8 mouse cellular contexts compared by ENCODE assay signal in the genomic region with DNA sequence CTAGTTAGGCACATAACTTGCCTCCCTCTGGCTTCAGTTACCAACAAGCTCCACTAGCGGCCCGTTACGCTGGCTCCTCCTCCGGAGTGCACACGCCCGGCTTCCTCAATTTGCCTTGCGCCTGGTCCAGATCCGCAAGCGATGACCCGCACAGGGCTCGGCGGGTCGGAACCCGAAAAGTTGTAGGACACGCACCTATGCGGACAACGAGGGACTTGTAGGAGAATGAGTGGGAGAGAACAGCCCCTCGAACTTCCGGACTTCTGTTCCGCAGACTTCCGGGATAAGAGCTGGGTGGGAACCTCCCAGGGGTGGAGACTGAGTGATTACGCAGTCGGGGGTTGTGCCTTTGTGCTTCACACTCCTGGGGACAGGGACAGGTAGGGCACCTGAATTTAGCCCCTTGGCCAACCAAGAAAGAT. TPM values are rescaled to one million over a fixed set of nuclear protein-coding genes. Genes with fewer than 3 reads are reported as not detected.
DNase-seq lines count a peak whose midpoint lies in the region; ATAC-seq and TF ChIP-seq lines count a peak whose summit lies in the region.

A gene (minus strand): TSS at position 305 of the 422 bp plus-strand sequence.

- no peaks in the 10 kb centered on the region; the same call in 1 of the 2 replicates for H3K4me1 ChIP-seq in embryonic facial prominence, embryonic 11.5 days (ENCODE audit: control insufficient read depth, insufficient read depth, low read length)
- H3K4me1 ChIP-seq in limb, embryonic 10.5 days, result peaks cover 21% of the 10 kb centered on the region
- peaks cover 17% of the 10 kb centered on the region for H3K4me1 ChIP-seq in midbrain, embryonic 12.5 days
- H3K4me1 ChIP-seq in small intestine, adult 2 months (ENCODE audit: control insufficient read depth, insufficient read depth, insufficient read length, low read length), result peaks cover 10% of the 10 kb centered on the region; the same call in 1 of the 2 replicates

- peak within 1 kb of the TSS; percentile 68 for H3K9ac ChIP-seq in embryonic facial prominence, embryonic 11.5 days (replicated peaks; ENCODE audit: low read length)
- H3K9ac ChIP-seq in midbrain, embryonic 12.5 days (replicated peaks), result peak within 1 kb of the TSS; percentile 76

- no peaks in the 10 kb centered on the region for H3K27me3 ChIP-seq in embryonic facial prominence, embryonic 11.5 days (ENCODE audit: control insufficient read depth, insufficient read depth, low read length)
- H3K27me3 ChIP-seq in limb, embryonic 10.5 days (ENCODE audit: low read depth, poor library complexity, severe bottlenecking), result no peaks in the 10 kb centered on the region
- no peaks in the 10 kb centered on the region for H3K27me3 ChIP-seq in midbrain, embryonic 12.5 days
- H3K27me3 ChIP-seq in small intestine, adult 2 months (ENCODE audit: control insufficient read depth, insufficient read depth, low read length), result no peaks in the 10 kb centered on the region

- peak; percentile 35; the same call in 1 of the 2 replicates for TF ChIP-seq CTCF in small intestine, adult 2 months (IDR thresholded peaks at IDR 0.05; ENCODE audit: extremely low read depth, insufficient read length, insufficient replicate concordance, low read depth, low read length)

- under 1% methylated on average over 23 of the region's 23 CpGs for WGBS in embryonic facial prominence, embryonic 11.5 days
- under 1% methylated on average over 23 of the region's 23 CpGs for WGBS in limb, embryonic 10.5 days
- WGBS in midbrain, embryonic 12.5 days, result under 1% methylated on average over 23 of the region's 23 CpGs
- WGBS in small intestine, adult 2 months, result under 1% methylated on average over 23 of the region's 23 CpGs

- H3K9me3 ChIP-seq in embryonic facial prominence, embryonic 11.5 days (replicated peaks; ENCODE audit: control insufficient read depth, low read length), result no peaks in the 10 kb centered on the region
- H3K9me3 ChIP-seq in limb, embryonic 10.5 days (replicated peaks), result no peaks in the 10 kb centered on the region
- no peaks in the 10 kb centered on the region for H3K9me3 ChIP-seq in midbrain, embryonic 12.5 days

- no peak within 1 kb of the TSS for H3K27ac ChIP-seq in embryonic facial prominence, embryonic 11.5 days (replicated peaks; ENCODE audit: low read depth, low read length)
- H3K27ac ChIP-seq in limb, embryonic 10.5 days, result peak within 1 kb of the TSS; percentile 88
- H3K27ac ChIP-seq in midbrain, embryonic 12.5 days (replicated peaks), result 0 out of 2 replicates have a peak within 1 kb of the TSS, but pooled peaks have one; percentile 46
- peak within 1 kb of the TSS; percentile 92 for H3K27ac ChIP-seq in small intestine, adult 2 months (ENCODE audit: insufficient read depth, low read depth, low read length)

- H3K36me3 ChIP-seq in embryonic facial prominence, embryonic 11.5 days (replicated peaks; ENCODE audit: control insufficient read depth, insufficient read depth, low read depth, low read length), result no peaks in the 10 kb centered on the region; the same call in 1 of the 2 replicates
- H3K36me3 ChIP-seq in limb, embryonic 10.5 days, result peaks cover 34% of the 10 kb centered on the region
- peaks cover 28% of the 10 kb centered on the region for H3K36me3 ChIP-seq in midbrain, embryonic 12.5 days
- H3K36me3 ChIP-seq in small intestine, adult 2 months (ENCODE audit: control insufficient read depth, insufficient read depth, low read length), result peaks cover 27% of the 10 kb centered on the region

- H3K4me2 ChIP-seq in embryonic facial prominence, embryonic 11.5 days (ENCODE audit: low read depth, low read length), result peak within 1 kb of the TSS; percentile 64
- H3K4me2 ChIP-seq in midbrain, embryonic 12.5 days (replicated peaks), result peak within 1 kb of the TSS; percentile 80

- peak; percentile 22; the same call in 1 of the 2 replicates for TF ChIP-seq POLR2A in small intestine, adult 2 months (IDR thresholded peaks at IDR 0.05; ENCODE audit: low read depth, low read length)

- ATAC-seq in embryonic facial prominence, embryonic 11.5 days (replicated peaks; ENCODE audit: insufficient number of reproducible peaks, low FRiP score, low TSS enrichment, low read depth), result peak; percentile 87
- peak; percentile 77 for ATAC-seq in granulocyte monocyte progenitor cell, adult 5-6 weeks (replicated peaks; ENCODE audit: poor library complexity, severe bottlenecking)
- ATAC-seq in midbrain, embryonic 12.5 days (ENCODE audit: low FRiP score, low read depth), result peak; percentile 85

- peak within 1 kb of the TSS; percentile 61 for H3K4me3 ChIP-seq in embryonic facial prominence, embryonic 11.5 days (ENCODE audit: low read depth, low read length)
- H3K4me3 ChIP-seq in limb, embryonic 10.5 days, result peak within 1 kb of the TSS; percentile 81
- peak within 1 kb of the TSS; percentile 78 for H3K4me3 ChIP-seq in midbrain, embryonic 12.5 days
- H3K4me3 ChIP-seq in small intestine, adult 2 months (ENCODE audit: low read depth, low read length), result peak within 1 kb of the TSS; percentile 95

- DNase-seq in 3134 (ENCODE audit: extremely low read depth, insufficient read length, low spot score), result peak; percentile 91
- DNase-seq in adrenal gland, postnatal 14 days, result peak; percentile 83
- peak; percentile 83 for DNase-seq in embryonic facial prominence, embryonic 11.5 days (ENCODE audit: low spot score)
- peak; percentile 88 for DNase-seq in kidney, adult 11 months
- DNase-seq in limb, embryonic 10.5 days (ENCODE audit: low spot score), result peak; percentile 79

RNA-seq across cellular contexts. Expression of the gene that starts here (rescaled TPM):
- total RNA-seq in adrenal gland, postnatal 14 days (2021), result 14.3 and 23.7 TPM in 2 replicates
- 30.2 and 38.1 TPM in 2 replicates for polyA plus RNA-seq in embryonic facial prominence, embryonic 11.5 days (2014; fragmentation: Nextera tagmentation; extraction: Ambion mirVana)
- 51.9 and 70.5 TPM in 2 replicates for total RNA-seq in granulocyte monocyte progenitor cell, adult 5-6 weeks (2014; fragmentation: Nextera tagmentation)
- 32.9 and 54.6 TPM in 2 replicates for total RNA-seq in granulocyte monocyte progenitor cell, adult 5-6 weeks (2017)
- 29.4 and 33.8 TPM in 2 replicates for polyA plus RNA-seq in limb, embryonic 10.5 days (2016; fragmentation: Nextera tagmentation; extraction: Ambion mirVana)
- polyA plus RNA-seq in midbrain, embryonic 12.5 days (2016; fragmentation: Nextera tagmentation; extraction: Ambion mirVana), result 38.8 and 41.1 TPM in 2 replicates
- polyA plus RNA-seq in small intestine, adult 2 months (2012; rRNA removed), result 16.4 and 20.8 TPM in 2 replicates
